Comparison of ENCODE assay signal across 23 mouse cellular contexts in the genomic region with DNA sequence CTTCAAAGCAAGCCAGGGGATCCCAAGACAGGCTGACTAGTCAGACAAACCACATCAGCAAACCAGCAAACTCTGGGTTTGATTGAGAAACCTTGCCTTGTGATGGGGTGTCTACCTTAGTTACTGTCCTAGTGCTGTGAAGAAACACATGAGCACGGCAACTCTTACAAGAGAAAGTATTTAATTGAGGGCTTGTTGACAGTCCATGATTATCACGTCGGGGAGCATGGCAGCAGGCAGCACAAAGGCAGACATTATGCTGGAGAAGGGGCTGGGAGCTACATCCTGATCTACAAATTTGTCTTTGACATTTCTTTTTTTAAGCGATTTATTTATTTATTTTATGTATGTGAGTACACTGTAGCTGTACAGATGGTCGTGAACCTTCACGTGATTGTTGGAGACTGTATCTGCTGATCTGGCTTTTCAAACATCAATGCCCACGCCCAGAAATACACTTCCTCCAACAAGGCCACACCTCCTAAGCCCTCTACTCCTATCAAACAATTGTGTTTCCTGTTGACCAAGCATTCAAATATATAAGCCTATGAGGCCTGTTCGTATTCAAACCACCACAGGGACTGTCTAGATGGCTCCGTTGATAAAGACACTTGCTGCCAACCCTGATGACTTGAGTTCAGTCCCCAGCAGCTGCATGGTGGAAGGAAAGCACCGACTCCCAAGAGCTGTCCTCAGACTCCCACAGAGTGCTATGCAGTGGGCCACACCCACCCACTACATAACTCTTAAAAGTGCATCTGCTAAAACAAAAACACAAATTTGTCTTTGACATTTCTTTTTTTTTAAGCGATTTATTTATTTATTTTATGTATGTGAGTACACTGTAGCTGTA. TPM values are rescaled to one million over a fixed set of nuclear protein-coding genes. Genes with fewer than 3 reads are reported as not detected.
A peak's percentile ranks its signal among the peaks of the same experiment; 100 is the strongest.
DNase-seq lines count a peak whose midpoint lies in the region; ATAC-seq and TF ChIP-seq lines count a peak whose summit lies in the region.
"Had no signal": no experiment of that assay in that cellular context is flagged by ENCODE, and none has a peak within 500 bp of the region (broad histone marks: within the 10 kb centered on the region; RNA-seq: fewer than 3 reads in every experiment).

No protein-coding gene starts in this region.

- no peak overlapping the region for H3K27ac ChIP-seq in neural tube, embryonic 15.5 days (replicated peaks)
- H3K27ac ChIP-seq: embryonic facial prominence, embryonic 13.5 days; hindbrain, embryonic 14.5 days; kidney, postnatal 0 days; layer of hippocampus, adult 2 months had no signal

- no peak overlapping the region for H3K9ac ChIP-seq in neural tube, embryonic 15.5 days (replicated peaks)
- H3K9ac ChIP-seq: embryonic facial prominence, embryonic 13.5 days; heart, embryonic 12.5 days; hindbrain, embryonic 14.5 days had no signal

- H3K4me3 ChIP-seq in G1E (ENCODE audit: low read depth, low read length): no peak overlapping the region
- H3K4me3 ChIP-seq in neural tube, embryonic 15.5 days (replicated peaks): no peak overlapping the region
- H3K4me3 ChIP-seq: embryonic facial prominence, embryonic 13.5 days; heart, embryonic 12.5 days; layer of hippocampus, adult 2 months had no signal

- peak; percentile 8; the same call in 1 of the 2 replicates for ATAC-seq in G1E (ENCODE audit: extremely low read depth, insufficient number of reproducible peaks, low FRiP score, poor library complexity, severe bottlenecking)
- ATAC-seq in neural tube, embryonic 15.5 days (ENCODE audit: low FRiP score): no peak
- ATAC-seq: midbrain, embryonic 16.5 days had no signal

- no peaks in the 10 kb centered on the region for H3K4me1 ChIP-seq in G1E (ENCODE audit: insufficient read depth, low read depth, low read length)
- H3K4me1 ChIP-seq in neural tube, embryonic 15.5 days: no peaks in the 10 kb centered on the region
- H3K4me1 ChIP-seq: embryonic facial prominence, embryonic 13.5 days had no signal

- H3K36me3 ChIP-seq in G1E (replicated peaks): no peaks in the 10 kb centered on the region
- no peaks in the 10 kb centered on the region for H3K36me3 ChIP-seq in neural tube, embryonic 15.5 days
- H3K36me3 ChIP-seq: embryonic facial prominence, embryonic 13.5 days; heart, embryonic 12.5 days had no signal

- TF ChIP-seq POLR2A in brain, embryonic 14.5 days (IDR thresholded peaks at IDR 0.05; ENCODE audit: borderline replicate concordance, extremely low read depth, insufficient read depth, insufficient read length, poor library complexity, severe bottlenecking): no peak

- 80% methylated on average over 11 of the region's 11 CpGs for WGBS in neural tube, embryonic 15.5 days

- DNase-seq in CD4-positive helper T cell, adult 2 months (ENCODE audit: low read depth, low spot score): peak; percentile 27
- DNase-seq in G1E (ENCODE audit: low spot score): no peak
- DNase-seq in brain, embryonic 14.5 days (ENCODE audit: low read depth): peak; percentile 16
- DNase-seq in naive thymus-derived CD4-positive, alpha-beta T cell, adult 2 months (ENCODE audit: low read depth): peak; percentile 7
- no peak for DNase-seq in layer of hippocampus, adult 18-20 months (ENCODE audit: low spot score in 2 of 2)
- DNase-seq in kidney, postnatal 25 days: no peak
- DNase-seq in right cerebral cortex, postnatal 36 days (ENCODE audit: low spot score in 2 of 2): no peak
- DNase-seq: cerebellum, adult 9-11 months; heart, adult 11 months; heart, postnatal 36 days; kidney, adult 18-20 months; left cerebral cortex, postnatal 4 days; liver; lung, postnatal 10 days had no signal

- peaks cover 8% of the 10 kb centered on the region for H3K27me3 ChIP-seq in G1E (ENCODE audit: insufficient read depth, low read length)
- no peaks in the 10 kb centered on the region for H3K27me3 ChIP-seq in neural tube, embryonic 15.5 days (replicated peaks)
- H3K27me3 ChIP-seq: embryonic facial prominence, embryonic 13.5 days; heart, embryonic 12.5 days had no signal

- H3K4me2 ChIP-seq in neural tube, embryonic 15.5 days: no peak overlapping the region
- H3K4me2 ChIP-seq: embryonic facial prominence, embryonic 13.5 days; heart, embryonic 12.5 days; hindbrain, embryonic 14.5 days had no signal

- H3K9me3 ChIP-seq in G1E (replicated peaks): no peaks in the 10 kb centered on the region
- H3K9me3 ChIP-seq in neural tube, embryonic 15.5 days (replicated peaks): no peaks in the 10 kb centered on the region
- H3K9me3 ChIP-seq: embryonic facial prominence, embryonic 13.5 days; heart, embryonic 12.5 days had no signal

- no peak for TF ChIP-seq CTCF in G1E (IDR thresholded peaks at IDR 0.05; ENCODE audit: low read depth, low read length)
- TF ChIP-seq CTCF in brain, embryonic 14.5 days (IDR thresholded peaks at IDR 0.05; ENCODE audit: borderline replicate concordance, extremely low read depth, insufficient read depth, insufficient read length): no peak

RNA-seq across cellular contexts. Expression of a gene that starts 8.3 kb away (rescaled TPM):
- total RNA-seq in G1E (2014; fragmentation: Nextera tagmentation): not detected in 2 replicates
- not detected in 2 replicates for total RNA-seq in G1E (2017)
- not detected in 2 replicates for polyA plus RNA-seq in G1E (2012)
- polyA plus RNA-seq in brain, embryonic 14.5 days (2012; rRNA removed): not detected in 2 replicates
- not detected for total RNA-seq in layer of hippocampus, adult 18-20 months (2021)
- not detected in 2 replicates for polyA plus RNA-seq in neural tube, embryonic 15.5 days (2015; fragmentation: Nextera tagmentation; extraction: Ambion mirVana)
- total RNA-seq: gastrocnemius, adult 8-10 months; heart, postnatal 36 days; layer of hippocampus, adult 2 months; left cerebral cortex, postnatal 4 days had no signal
- polyA plus RNA-seq: embryonic facial prominence, embryonic 13.5 days; heart, embryonic 12.5 days; hindbrain, embryonic 14.5 days; kidney, postnatal 0 days; liver, embryonic 16.5 days; midbrain, embryonic 16.5 days had no signal

RNA-seq across cellular contexts. Expression of a gene that starts 12.4 kb away (rescaled TPM):
- total RNA-seq in G1E (2014; fragmentation: Nextera tagmentation) (not detected in 2 replicates), G1E (2017) (not detected in 2 replicates)
- not detected in 2 replicates for polyA plus RNA-seq in G1E (2012)
- polyA plus RNA-seq in brain, embryonic 14.5 days (2012; rRNA removed): 0.10 TPM in 1 of 2 replicates, not detected in the other
- not detected for total RNA-seq in layer of hippocampus, adult 18-20 months (2021)
- 0.86 TPM in 1 of 2 replicates, not detected in the other for polyA plus RNA-seq in neural tube, embryonic 15.5 days (2015; fragmentation: Nextera tagmentation; extraction: Ambion mirVana)
- total RNA-seq: gastrocnemius, adult 8-10 months; heart, postnatal 36 days; layer of hippocampus, adult 2 months; left cerebral cortex, postnatal 4 days had no signal
- polyA plus RNA-seq: embryonic facial prominence, embryonic 13.5 days; heart, embryonic 12.5 days; hindbrain, embryonic 14.5 days; kidney, postnatal 0 days; midbrain, embryonic 16.5 days had no signal

RNA-seq across cellular contexts. Expression of a gene that starts 35.1 kb away (rescaled TPM):
- not detected in 2 replicates for total RNA-seq in G1E (2014; fragmentation: Nextera tagmentation)
- 0.17 and 0.22 TPM in 2 replicates for total RNA-seq in G1E (2017)
- not detected in 2 replicates for polyA plus RNA-seq in G1E (2012)
- polyA plus RNA-seq in brain, embryonic 14.5 days (2012; rRNA removed): not detected in 2 replicates
- not detected for total RNA-seq in layer of hippocampus, adult 18-20 months (2021)
- polyA plus RNA-seq in neural tube, embryonic 15.5 days (2015; fragmentation: Nextera tagmentation; extraction: Ambion mirVana): not detected in 2 replicates
- total RNA-seq: gastrocnemius, adult 8-10 months; heart, postnatal 36 days; layer of hippocampus, adult 2 months; left cerebral cortex, postnatal 4 days had no signal
- polyA plus RNA-seq: embryonic facial prominence, embryonic 13.5 days; heart, embryonic 12.5 days; hindbrain, embryonic 14.5 days; kidney, postnatal 0 days; liver, embryonic 16.5 days; midbrain, embryonic 16.5 days had no signal

RNA-seq across cellular contexts. Expression of a gene that starts 50.6 kb away (rescaled TPM):
- not detected in 2 replicates for total RNA-seq in G1E (2014; fragmentation: Nextera tagmentation)
- total RNA-seq in G1E (2017): under 0.01 and 0.05 TPM in 2 replicates
- polyA plus RNA-seq in G1E (2012): not detected in 2 replicates
- polyA plus RNA-seq in brain, embryonic 14.5 days (2012; rRNA removed): 3.9 and 16.9 TPM in 2 replicates
- total RNA-seq in layer of hippocampus, adult 18-20 months (2021): 1 to 10 TPM; 4.2 to 4.3 TPM
- polyA plus RNA-seq in neural tube, embryonic 15.5 days (2015; fragmentation: Nextera tagmentation; extraction: Ambion mirVana): 7.5 and 9.8 TPM in 2 replicates

Comparison
In these comparisons a context has a peak if more than half of its experiments do, and no peak if none do; other contexts are left out.
1. DNase-seq: peak in CD4-positive helper T cell, adult 2 months (single experiment), brain, embryonic 14.5 days (single experiment) and naive thymus-derived CD4-positive, alpha-beta T cell, adult 2 months (single experiment); none in G1E (single experiment), layer of hippocampus, adult 18-20 months (0 of 2), kidney, postnatal 25 days (0 of 2) and right cerebral cortex, postnatal 36 days (0 of 2).